Mouse (Mus musculus): ENCODE data around the gene Ak5. TPM values are rescaled to one million over a fixed set of nuclear protein-coding genes. Genes with fewer than 3 reads are reported as not detected.

Ak5 gene
- polyA plus RNA-seq, 1 experiment from 2014 or later, result 0.93 TPM

- no peak for ATAC-seq (ENCODE audit: insufficient number of reproducible peaks, insufficient read depth, low FRiP score, low read depth)
- Histone ChIP-seq H3K9ac (ENCODE audit: low read length) (no peak overlapping the region), H3K4me2 (ENCODE audit: low read length) (no peak overlapping the region), H3K27me3 (ENCODE audit: control insufficient read depth, insufficient read depth, low read length) (no peaks in the 10 kb centered on the region), H3K4me3 (ENCODE audit: control insufficient read depth in 1 of 2, insufficient read depth in 1 of 2, low read depth in 1 of 2, low read length in 2 of 2) (no peak overlapping the region), H3K27ac (replicated peaks in 1 of 2; ENCODE audit: control insufficient read depth in 1 of 2, insufficient read depth in 1 of 2, low read depth in 2 of 2, low read length in 2 of 2) (no peak overlapping the region), H3K36me3 (ENCODE audit: control insufficient read depth, insufficient read depth, low read length) (peaks cover 39% of the 10 kb centered on the region), H3K4me1 (ENCODE audit: control insufficient read depth in 2 of 2, insufficient read depth in 2 of 2, low read length in 2 of 2) (no peaks in the 10 kb centered on the region), H3K9me3 (ENCODE audit: control insufficient read depth, low read length) (no peaks in the 10 kb centered on the region)
- WGBS, result 95% methylated on average over 7 of the region's 7 CpGs
These were observed 235.5 kb downstream of the Ak5 start for GRCm38 (mm10) chr3:152432677-152433076.

- no peaks in the 10 kb centered on the region for H3K9me3 ChIP-seq (ENCODE audit: control insufficient read depth, low read length)
- H3K27ac ChIP-seq (replicated peaks in 1 of 2; ENCODE audit: control insufficient read depth in 1 of 2, insufficient read depth in 1 of 2, low read depth in 2 of 2, low read length in 2 of 2), result no peak overlapping the region
- no peak overlapping the region for H3K4me3 ChIP-seq (ENCODE audit: control insufficient read depth in 1 of 2, insufficient read depth in 1 of 2, low read depth in 1 of 2, low read length in 2 of 2)
- ATAC-seq (ENCODE audit: insufficient number of reproducible peaks, insufficient read depth, low FRiP score, low read depth), result no peak
- H3K27me3 ChIP-seq (ENCODE audit: control insufficient read depth, insufficient read depth, low read length), result no peaks in the 10 kb centered on the region
- H3K36me3 ChIP-seq (ENCODE audit: control insufficient read depth, insufficient read depth, low read length), result peaks cover 43% of the 10 kb centered on the region
- no peak overlapping the region for H3K9ac ChIP-seq (ENCODE audit: low read length)
- H3K4me2 ChIP-seq (ENCODE audit: low read length), result no peak overlapping the region
- H3K4me1 ChIP-seq (ENCODE audit: control insufficient read depth in 2 of 2, insufficient read depth in 2 of 2, low read length in 2 of 2), result no peaks in the 10 kb centered on the region
- WGBS, result 92% methylated on average over 8 of the region's 8 CpGs
These were observed 239.2 kb downstream of the Ak5 start for GRCm38 (mm10) chr3:152428925-152429324.

Other genes starting within 250 kb of the Ak5 start
- gene Pigk, start 45.7 kb upstream of the Ak5 start, polyA plus RNA-seq (2014; fragmentation: Nextera tagmentation; extraction: Ambion mirVana), result 37.9 and 44.3 TPM in 2 replicates

Measured in heart, embryonic 14.5 days (tissue).